Mouse (Mus musculus) MEL (cell line): ENCODE data around the gene Sult6b1. TPM values are rescaled to one million over a fixed set of nuclear protein-coding genes. Genes with fewer than 3 reads are reported as not detected.

ENCODE experiments used
- DNase-seq: peaks from one replicate; pipeline ENCODE4 v3.0.0; 2011; ENCODE audit warnings: low read depth, low spot score
- H3K27ac ChIP-seq: 2 replicates; pipeline ENCODE4 v1.5.1; 2012; ENCODE audit warnings: low read depth, mild to moderate bottlenecking, control low read depth, low read length, moderate library complexity; ENCODE audit not compliant: control insufficient read depth
- H3K27me3 ChIP-seq, 2 experiments: fragments of 150-350 bp in 1 of 2; sonication (generic) in 1 of 2; 2 replicates each; pipeline ENCODE4 v1.6.1; 2012; ENCODE audit warnings: low read length in 2 of 2, mild to moderate bottlenecking in 2 of 2, improper control_type of control experiment in 1 of 2, moderate library complexity in 1 of 2; ENCODE audit not compliant: insufficient read depth in 2 of 2, control insufficient read depth in 1 of 2
- H3K36me3 ChIP-seq, 2 experiments: 2 replicates each; pipeline ENCODE4 v1.6.1; 2012 to 2014; ENCODE audit warnings: low read length in 2 of 2, improper control_type of control experiment in 1 of 2, inconsistent platforms in 1 of 2, mild to moderate bottlenecking in 1 of 2; ENCODE audit not compliant: insufficient read depth in 2 of 2, control insufficient read depth in 1 of 2
- H3K4me1 ChIP-seq, 2 experiments: fragments of 150-350 bp in 1 of 2; sonication (generic) in 1 of 2; 2 replicates each; pipeline ENCODE4 v1.6.1; 2012; ENCODE audit warnings: low read length in 2 of 2, improper control_type of control experiment in 1 of 2, mild to moderate bottlenecking in 1 of 2; ENCODE audit not compliant: insufficient read depth in 2 of 2, control insufficient read depth in 1 of 2
- H3K4me3 ChIP-seq, 2 experiments: fragments of 150-350 bp in 1 of 2; sonication (generic) in 1 of 2; 2 replicates each; pipeline ENCODE4 v1.5.1; 2012; ENCODE audit warnings: low read depth in 2 of 2, low read length in 2 of 2, mild to moderate bottlenecking in 2 of 2, moderate library complexity in 2 of 2, control low read depth in 1 of 2, improper control_type of control experiment in 1 of 2; ENCODE audit not compliant: control insufficient read depth in 1 of 2, insufficient read depth in 1 of 2
- H3K79me2 ChIP-seq: 2 replicates; pipeline ENCODE4 v1.6.1; 2012; ENCODE audit warnings: mild to moderate bottlenecking, low read length, moderate library complexity; ENCODE audit not compliant: control insufficient read depth, poor library complexity, insufficient read depth
- H3K9ac ChIP-seq: 2 replicates; pipeline ENCODE4 v1.6.1; 2012; ENCODE audit warnings: low read depth, mild to moderate bottlenecking, control low read depth, low read length, moderate library complexity; ENCODE audit not compliant: control insufficient read depth, poor library complexity, severe bottlenecking
- H3K9me3 ChIP-seq: fragments of 150-350 bp; sonication (generic); replicated peaks from 2 replicates; pipeline ENCODE4 v1.6.1; 2012; ENCODE audit warnings: mild to moderate bottlenecking, low read length, improper control_type of control experiment, moderate library complexity; ENCODE audit not compliant: insufficient read depth
- CHD1 ChIP-seq: IDR thresholded peaks from 2 replicates; pipeline ENCODE4 v1.6.1; 2012; ENCODE audit warnings: low read depth, mild to moderate bottlenecking, inconsistent platforms, low read length, improper control_type of control experiment
- CHD2 ChIP-seq: IDR thresholded peaks from 2 replicates; pipeline ENCODE4 v1.6.1; 2011; ENCODE audit warnings: low read length, improper control_type of control experiment
- ELF1 ChIP-seq: IDR thresholded peaks from 2 replicates; pipeline ENCODE4 v1.6.1; 2014; ENCODE audit warnings: low read depth, mild to moderate bottlenecking, inconsistent platforms, low read length, improper control_type of control experiment, moderate library complexity
- EP300 ChIP-seq, 2 experiments: IDR thresholded peaks; 2 replicates each; pipeline ENCODE4 v1.6.1; 2011; ENCODE audit warnings: improper control_type of control experiment in 2 of 2, low read length in 2 of 2, low read depth in 1 of 2, mild to moderate bottlenecking in 1 of 2
- GATA1 ChIP-seq: IDR thresholded peaks from 2 replicates; pipeline ENCODE4 v1.6.1; 2011; ENCODE audit warnings: low read depth, low read length, improper control_type of control experiment
- HCFC1 ChIP-seq: IDR thresholded peaks from 2 replicates; pipeline ENCODE4 v1.6.1; 2012; ENCODE audit warnings: low read depth, mild to moderate bottlenecking, inconsistent platforms, low read length, improper control_type of control experiment, moderate library complexity
- JUND ChIP-seq: IDR thresholded peaks from 2 replicates; pipeline ENCODE4 v1.6.1; 2011; ENCODE audit warnings: low read depth, mild to moderate bottlenecking, improper control_type of control experiment, low read length
- KAT2A ChIP-seq: conservative IDR thresholded peaks from 2 replicates; pipeline ENCODE4 v1.6.1; 2012; ENCODE audit warnings: low read depth, low read length, improper control_type of control experiment, inconsistent platforms
- MAFK ChIP-seq: IDR thresholded peaks from 2 replicates; pipeline ENCODE4 v1.6.1; 2011; ENCODE audit warnings: low read depth, mild to moderate bottlenecking, low read length, improper control_type of control experiment, borderline replicate concordance
- MEF2A ChIP-seq: IDR thresholded peaks from 2 replicates; pipeline ENCODE4 v1.6.1; 2014; ENCODE audit warnings: low read depth, mild to moderate bottlenecking, inconsistent platforms, low read length, improper control_type of control experiment; ENCODE audit not compliant: poor library complexity, insufficient replicate concordance, severe bottlenecking; ENCODE audit errors: extremely low read depth
- MYB ChIP-seq: IDR thresholded peaks from 2 replicates; pipeline ENCODE4 v1.6.1; 2011; ENCODE audit warnings: mild to moderate bottlenecking, low read depth, low read length, improper control_type of control experiment
- MYC ChIP-seq: IDR thresholded peaks from 2 replicates; pipeline ENCODE4 v1.6.1; 2011; ENCODE audit warnings: low read depth, mild to moderate bottlenecking, low read length, improper control_type of control experiment, moderate library complexity
- NELFE ChIP-seq: IDR thresholded peaks from 2 replicates; pipeline ENCODE4 v1.6.1; 2011; ENCODE audit warnings: low read depth, low read length, improper control_type of control experiment
- POLR2A ChIP-seq, 2 experiments: IDR thresholded peaks; 2 replicates each; pipeline ENCODE4 v1.6.1; 2011 to 2012; ENCODE audit warnings: low read length in 2 of 2, mild to moderate bottlenecking in 2 of 2, control low read depth in 1 of 2, improper control_type of control experiment in 1 of 2, low read depth in 1 of 2, moderate library complexity in 1 of 2; ENCODE audit not compliant: control insufficient read depth in 1 of 2, insufficient read depth in 1 of 2, poor library complexity in 1 of 2
- POLR2AphosphoS2 ChIP-seq: IDR thresholded peaks from 2 replicates; pipeline ENCODE4 v1.6.1; 2011; ENCODE audit warnings: low read length, improper control_type of control experiment
- POLR2AphosphoS5 ChIP-seq: IDR thresholded peaks from 2 replicates; pipeline ENCODE4 v1.6.1; 2012; ENCODE audit warnings: low read depth, borderline replicate concordance, mild to moderate bottlenecking, inconsistent platforms, low read length, moderate library complexity, mixed read lengths
- RCOR1 ChIP-seq: IDR thresholded peaks from 2 replicates; pipeline ENCODE4 v1.6.1; 2012; ENCODE audit warnings: low read depth, mild to moderate bottlenecking, inconsistent platforms, low read length, improper control_type of control experiment
- SIN3A ChIP-seq: IDR thresholded peaks from 2 replicates; pipeline ENCODE4 v1.6.1; 2012; ENCODE audit warnings: low read length, improper control_type of control experiment, inconsistent platforms
- SMC3 ChIP-seq: IDR thresholded peaks from 2 replicates; pipeline ENCODE4 v1.6.1; 2011; ENCODE audit warnings: low read depth, low read length, improper control_type of control experiment
- TAL1 ChIP-seq: IDR thresholded peaks from 2 replicates; pipeline ENCODE4 v1.6.1; 2012; ENCODE audit warnings: mild to moderate bottlenecking, inconsistent platforms, low read length, moderate library complexity, mixed read lengths
- TBP ChIP-seq: IDR thresholded peaks from 2 replicates; pipeline ENCODE4 v1.8.0; 2011; ENCODE audit warnings: low read depth, low read length, improper control_type of control experiment
- USF2 ChIP-seq, 2 experiments: IDR thresholded peaks; 2 replicates each; pipeline ENCODE4 v1.6.1; 2011 to 2012; ENCODE audit warnings: improper control_type of control experiment in 2 of 2, low read length in 2 of 2, borderline replicate concordance in 1 of 2, inconsistent platforms in 1 of 2, low read depth in 1 of 2, mild to moderate bottlenecking in 1 of 2; ENCODE audit not compliant: insufficient read depth in 1 of 2
- polyA plus RNA-seq, 2 experiments: library from polyadenylated mRNA; stranded (reverse) in 1 of 2; unstranded in 1 of 2; fragments of >175 nt in 1 of 2; fragments of >200 nt in 1 of 2; gene quantifications; 2 replicates each; pipeline versions ENCODE4 v1.2.1 to v1.2.4; 2012; ENCODE audit warnings: low replicate concordance in 2 of 2, low read depth in 1 of 2; ENCODE audit not compliant: insufficient read length in 2 of 2, insufficient read depth in 1 of 2, missing spikeins in 1 of 2
- total RNA-seq: library from RNA; depleted of rRNA; stranded (reverse); fragments of 300-350 nt; gene quantifications from 2 replicates; pipeline ENCODE4 v1.2.3, GENCODE M21; 2012

Gene Sult6b1
- total and polyA plus RNA-seq, 3 experiments, result 0.29 TPM; not detected in 2

DNA sequence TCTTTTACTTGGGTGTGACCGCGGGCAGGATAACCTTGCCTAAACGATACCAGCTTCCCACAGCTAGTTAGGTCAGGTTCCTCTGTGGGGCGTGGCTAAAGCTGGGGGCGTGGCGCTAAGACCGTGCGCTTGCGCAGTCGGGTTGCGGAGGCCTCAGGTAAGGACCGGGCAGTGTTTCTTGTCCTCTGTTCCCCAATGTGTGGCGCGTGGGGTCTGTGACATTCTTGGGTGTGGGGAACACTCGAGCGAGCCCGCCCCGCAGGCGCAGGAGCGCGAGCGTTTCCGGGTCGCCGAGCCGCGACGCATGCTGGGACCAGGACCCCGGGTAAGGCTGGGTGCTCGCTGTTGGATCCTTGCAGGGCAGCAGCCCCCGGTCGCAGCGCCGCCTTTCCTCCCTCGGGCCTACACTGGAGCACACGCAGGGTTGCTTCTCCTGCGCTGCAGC lies 9.6 kb upstream of the Sult6b1 start, which contains the start of gene Cebpzos (continued):
- no peak for TF ChIP-seq MEF2A
- TF ChIP-seq POLR2AphosphoS5, result no peak
- TF ChIP-seq GATA1, result no peak
- peak; percentile 89 for TF ChIP-seq HCFC1
- TF ChIP-seq MYC, result 0 out of 2 replicates have a peak, but pooled peaks have one; percentile 23
- TF ChIP-seq CHD2, result no peak
- no peak for TF ChIP-seq TAL1
- no peak for TF ChIP-seq MAFK
- TF ChIP-seq JUND, result no peak
- TF ChIP-seq POLR2A (IDR thresholded peaks at IDR 0.05; ENCODE audit: control insufficient read depth in 1 of 2, insufficient read depth in 1 of 2, low read depth in 1 of 2, low read length in 2 of 2, poor library complexity in 1 of 2), result peak; percentile 55 to 86; a peak in 3 of 4 replicates
- TF ChIP-seq SIN3A, result peak; percentile 44; the same call in 1 of the 2 replicates
- TF ChIP-seq SMC3, result no peak
- TF ChIP-seq USF2 (IDR thresholded peaks at IDR 0.05; ENCODE audit: borderline replicate concordance in 1 of 2, insufficient read depth in 1 of 2, low read depth in 1 of 2, low read length in 2 of 2), result no peak
- TF ChIP-seq ELF1, result peak; percentile 84
- peak; percentile 63; the same call in 1 of the 2 replicates for TF ChIP-seq NELFE
- TF ChIP-seq MYB, result no peak
- TF ChIP-seq RCOR1, result no peak

DNA sequence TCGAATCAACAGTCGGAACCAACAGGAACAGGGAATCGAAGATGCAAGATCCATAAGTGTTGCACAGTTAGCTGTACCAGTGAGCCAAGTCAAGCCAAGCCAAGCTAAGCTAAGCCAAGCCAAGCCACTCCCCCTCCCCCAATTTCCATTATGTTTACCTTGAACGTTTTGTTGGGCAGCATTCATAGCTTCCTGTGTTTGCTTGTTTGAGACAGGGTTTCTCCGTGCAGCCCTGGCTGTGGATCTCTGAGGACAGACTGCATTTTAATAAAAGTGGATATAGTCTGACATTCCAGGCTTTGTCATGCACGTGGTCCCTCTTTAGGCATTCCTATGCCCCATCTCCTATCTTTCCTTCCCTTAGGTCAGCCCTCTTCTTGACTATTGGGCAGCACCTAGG lies 9.0 kb upstream of the Sult6b1 start:
- no peaks in the 10 kb centered on the region for H3K27me3 ChIP-seq
- H3K9ac ChIP-seq, result peak overlapping the region; percentile 76
- H3K79me2 ChIP-seq, result no peaks in the 10 kb centered on the region; the same call in 1 of the 2 replicates
- H3K4me3 ChIP-seq, result peak overlapping the region; percentile 65
- no peak for TF ChIP-seq TBP
- no peak for TF ChIP-seq KAT2A
- peak; percentile 33 for DNase-seq
- peak overlapping the region; percentile 53 for H3K27ac ChIP-seq
- no peaks in the 10 kb centered on the region for H3K9me3 ChIP-seq
- peaks cover 4 to 12% of the 10 kb centered on the region in 2 experiments for H3K36me3 ChIP-seq
- peaks cover 0 to 14% of the 10 kb centered on the region in 2 experiments; a peak in 3 of 4 replicates for H3K4me1 ChIP-seq

DNA sequence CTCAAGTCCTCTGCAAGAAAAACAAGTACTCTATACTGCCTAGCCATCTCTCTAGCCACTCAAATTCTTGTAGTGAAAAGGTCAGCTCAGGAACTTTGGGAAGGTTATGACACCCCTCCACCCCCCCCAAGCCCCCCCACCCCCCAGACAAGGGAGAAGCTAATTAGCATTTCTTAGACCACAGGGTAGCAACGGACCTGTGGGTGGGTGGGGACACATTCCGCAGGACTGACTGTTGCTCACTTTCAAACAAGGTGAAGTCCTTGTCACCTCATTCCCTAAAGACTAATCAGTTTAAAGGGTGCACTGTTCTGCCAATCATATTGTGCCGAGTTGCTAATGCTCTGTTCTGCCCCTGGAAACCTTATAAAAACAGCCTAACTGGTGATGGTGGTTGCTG lies 7.1 kb upstream of the Sult6b1 start:
- no peak overlapping the region for H3K4me3 ChIP-seq

More for the DNA sequence above, 7.1 kb upstream of the Sult6b1 start:
- no peak for TF ChIP-seq CHD1
- TF ChIP-seq EP300 (IDR thresholded peaks at IDR 0.05; ENCODE audit: low read depth in 1 of 2, low read length in 2 of 2), result no peak
- TF ChIP-seq TBP, result no peak
- TF ChIP-seq POLR2AphosphoS2, result no peak
- no peak for TF ChIP-seq ELF1
- H3K4me1 ChIP-seq, result peaks cover 0 to 14% of the 10 kb centered on the region in 2 experiments; a peak in 3 of 4 replicates
- H3K79me2 ChIP-seq, result no peaks in the 10 kb centered on the region; the same call in 1 of the 2 replicates
- H3K9me3 ChIP-seq, result no peaks in the 10 kb centered on the region
- no peaks in the 10 kb centered on the region for H3K27me3 ChIP-seq
- H3K27ac ChIP-seq, result no peak overlapping the region
- H3K36me3 ChIP-seq, result peaks cover 0 to 12% of the 10 kb centered on the region in 2 experiments; a peak in 3 of 4 replicates
- no peak for DNase-seq
- no peak overlapping the region for H3K9ac ChIP-seq
